Mouse (Mus musculus) 3T3-L1 (cell line): ENCODE data around the gene Erbin.

ENCODE experiments used
- DNase-seq: peaks from one replicate; pipeline ENCODE4 v3.0.0-alpha.2; 2015; ENCODE audit warnings: low read depth, low spot score

Erbin gene

DNA sequence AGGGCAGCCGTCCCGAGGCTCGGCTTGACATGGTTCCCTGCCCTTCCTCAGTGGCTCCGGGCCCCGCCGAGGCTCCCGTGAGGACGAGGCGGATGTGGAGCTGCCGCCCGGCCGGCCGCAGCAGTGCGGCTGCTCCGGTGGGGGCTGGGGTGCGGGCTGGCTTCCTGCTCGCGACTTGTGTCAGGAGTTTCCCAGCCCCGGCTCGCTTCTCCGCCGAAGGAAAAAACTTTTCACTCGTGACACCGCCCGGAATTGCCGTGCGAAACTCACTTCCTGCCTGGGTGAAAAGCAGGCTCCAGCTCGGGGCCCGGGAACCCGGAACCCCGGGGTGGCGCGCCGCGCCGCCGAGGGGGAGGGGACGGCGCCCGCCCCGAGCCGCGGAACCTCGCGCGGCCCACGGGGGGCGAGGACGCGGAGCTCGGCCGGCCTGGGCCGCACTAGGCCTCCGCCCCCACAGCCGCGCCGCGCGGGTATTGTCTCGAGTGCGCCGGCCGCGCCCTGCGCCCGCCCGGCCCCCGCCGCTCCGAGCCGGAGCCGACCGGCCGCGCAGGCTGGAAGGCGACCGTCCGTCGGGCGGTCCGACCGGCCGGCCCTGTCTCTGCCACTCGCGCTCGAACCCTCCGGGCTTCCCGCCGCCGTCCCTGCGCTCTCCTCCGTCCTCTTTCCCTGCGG, at the start of gene Erbin:
Gene Erbin (minus strand): TSS at position 254 of the 672 bp plus-strand sequence.
- peak; percentile 78 for DNase-seq

GRCm38 (mm10) chr13:103969912-103970311, 49.6 kb upstream of the Erbin start:
- no peak for DNase-seq

- DNase-seq, result no peak
Observed at GRCm38 (mm10) chr13:103967987-103968386, 47.7 kb upstream of the Erbin start.

DNA sequence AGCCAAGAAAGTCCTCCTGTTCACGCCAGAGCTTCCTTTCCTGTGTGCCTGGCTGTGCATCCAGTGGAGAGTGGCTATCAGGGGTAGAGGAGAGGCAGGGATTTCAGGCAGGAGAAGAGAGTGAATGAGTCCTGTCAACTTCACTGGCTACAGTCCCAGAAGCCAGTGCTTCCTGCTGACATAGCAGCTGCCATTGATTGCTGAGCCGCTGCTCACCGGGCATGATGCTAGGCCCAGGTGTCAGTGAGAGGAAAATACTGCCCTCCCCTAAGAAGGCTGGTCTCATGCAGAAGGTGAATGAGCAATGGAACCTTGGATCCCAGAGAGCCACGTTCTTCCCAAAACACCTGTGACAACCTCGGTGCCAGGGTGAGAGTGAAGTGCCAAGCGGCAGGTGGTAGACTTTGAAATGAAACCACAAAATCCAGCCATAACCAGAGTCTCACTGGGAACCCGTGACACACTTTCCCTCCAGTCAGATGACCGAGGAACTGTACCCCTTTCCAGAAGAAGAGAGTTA, 46.4 kb upstream of the Erbin start:
- DNase-seq, result peak; percentile 13

DNA sequence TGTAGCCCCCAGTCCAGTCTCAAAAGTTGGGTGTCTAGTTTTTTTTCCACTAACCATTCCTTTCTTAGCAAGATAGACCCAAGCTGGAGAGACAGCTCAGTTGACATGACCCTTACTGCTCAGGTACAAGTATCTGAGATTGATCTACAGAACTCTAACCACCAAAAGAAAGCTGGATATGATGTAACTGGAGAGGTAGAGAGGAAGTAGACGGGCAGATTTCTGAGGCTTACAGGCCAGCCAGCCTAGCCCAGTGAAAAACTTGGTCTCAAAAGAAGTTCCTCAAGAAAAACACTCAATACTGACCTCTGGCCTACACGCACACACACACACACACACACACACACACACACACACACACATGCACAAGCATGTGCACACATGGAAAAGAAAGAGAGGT, 44.9 kb upstream of the Erbin start:
- no peak for DNase-seq

DNA sequence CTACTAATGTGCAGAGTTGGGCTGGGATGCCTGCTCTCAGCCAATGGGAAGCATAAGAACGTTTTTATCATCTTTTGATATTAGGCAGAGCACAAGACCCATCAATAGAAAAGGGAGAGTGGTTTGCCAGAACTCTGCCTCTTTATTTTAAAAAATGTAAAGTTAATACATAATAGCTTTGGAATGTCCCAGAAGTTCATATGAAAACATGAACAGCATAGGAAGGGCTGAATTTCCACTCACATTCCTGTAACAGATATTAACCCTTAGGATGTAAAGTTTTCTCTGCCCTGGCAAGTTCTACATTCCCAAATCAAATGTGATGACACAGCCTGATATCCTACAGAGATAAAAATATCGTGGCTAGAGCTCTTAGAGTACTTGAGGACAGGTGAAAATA, 42.8 kb upstream of the Erbin start:
- DNase-seq, result peak; percentile 56

GRCm38 (mm10) chr13:103959841-103960240, 39.5 kb upstream of the Erbin start:
- peak; percentile 60 for DNase-seq

- DNase-seq, result no peak
Observed at GRCm38 (mm10) chr13:103958607-103959123, 38.4 kb upstream of the Erbin start.

- no peak for DNase-seq
Observed at GRCm38 (mm10) chr13:103957175-103957940, 37.0 kb upstream of the Erbin start.

- no peak for DNase-seq
Observed at GRCm38 (mm10) chr13:103955652-103956051, 35.3 kb upstream of the Erbin start.

GRCm38 (mm10) chr13:103951393-103951792, 31.1 kb upstream of the Erbin start:
- DNase-seq, result no peak

- DNase-seq, result no peak
Observed at GRCm38 (mm10) chr13:103940796-103941195, 20.5 kb upstream of the Erbin start.

- no peak for DNase-seq
Observed at GRCm38 (mm10) chr13:103924586-103924985, 4.3 kb upstream of the Erbin start.

DNA sequence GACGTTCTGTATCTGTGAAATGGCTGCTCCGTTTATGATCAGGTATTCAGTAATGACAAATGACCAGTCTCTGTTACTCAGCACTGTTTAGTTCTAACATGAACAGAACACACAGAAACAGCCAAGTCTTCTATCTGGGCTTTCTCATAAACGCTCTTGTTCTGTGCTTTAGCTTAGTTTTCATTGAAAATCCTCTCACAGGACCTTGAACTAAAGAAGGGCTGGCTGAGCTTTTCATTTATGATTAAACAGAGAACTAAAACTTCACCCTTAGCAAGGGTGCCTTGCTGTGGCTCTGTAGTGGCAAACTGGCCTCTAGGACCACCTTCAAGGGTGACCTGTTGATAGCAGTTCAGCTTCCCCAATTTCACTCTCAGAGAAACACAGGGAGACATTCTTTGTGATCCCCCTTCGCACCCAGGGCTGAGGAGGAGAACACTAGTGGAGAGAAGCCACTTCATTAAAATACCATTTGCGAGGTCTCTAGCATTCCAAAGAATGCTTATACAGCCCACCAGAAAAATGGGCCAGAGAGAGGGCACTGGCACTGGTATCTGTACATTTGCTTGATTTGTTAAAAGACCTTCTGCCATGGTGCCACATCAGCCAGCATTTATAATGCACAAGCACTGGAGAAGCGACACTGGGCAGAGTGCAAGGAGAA, 3.2 kb upstream of the Erbin start:
- DNase-seq, result no peak

DNA sequence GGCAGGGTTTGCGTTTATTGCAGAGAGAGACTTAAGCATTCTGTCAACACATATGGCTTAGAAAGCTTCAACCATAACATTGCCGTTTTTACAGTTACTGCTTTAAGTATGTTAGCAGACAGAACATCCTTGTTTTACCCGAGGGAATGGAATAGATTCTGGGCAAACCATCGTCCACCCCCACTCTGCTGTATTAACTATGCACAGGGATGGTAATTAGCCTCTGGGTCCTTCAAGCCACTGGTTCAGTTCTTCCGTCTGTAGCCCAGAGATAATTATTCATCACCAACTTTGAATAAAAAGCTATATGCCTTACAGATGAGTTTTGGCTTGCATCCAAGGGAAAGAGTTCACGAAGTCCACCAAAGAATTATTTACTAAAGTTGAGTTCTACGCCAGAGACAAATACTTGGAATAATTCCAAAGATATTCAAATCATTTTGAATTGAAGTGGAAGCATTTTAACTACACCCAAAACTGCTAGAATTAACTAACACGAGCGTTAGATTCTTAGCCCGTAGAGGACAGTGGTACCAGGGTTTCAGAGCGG, 1.6 kb upstream of the Erbin start:
- DNase-seq, result no peak

DNA sequence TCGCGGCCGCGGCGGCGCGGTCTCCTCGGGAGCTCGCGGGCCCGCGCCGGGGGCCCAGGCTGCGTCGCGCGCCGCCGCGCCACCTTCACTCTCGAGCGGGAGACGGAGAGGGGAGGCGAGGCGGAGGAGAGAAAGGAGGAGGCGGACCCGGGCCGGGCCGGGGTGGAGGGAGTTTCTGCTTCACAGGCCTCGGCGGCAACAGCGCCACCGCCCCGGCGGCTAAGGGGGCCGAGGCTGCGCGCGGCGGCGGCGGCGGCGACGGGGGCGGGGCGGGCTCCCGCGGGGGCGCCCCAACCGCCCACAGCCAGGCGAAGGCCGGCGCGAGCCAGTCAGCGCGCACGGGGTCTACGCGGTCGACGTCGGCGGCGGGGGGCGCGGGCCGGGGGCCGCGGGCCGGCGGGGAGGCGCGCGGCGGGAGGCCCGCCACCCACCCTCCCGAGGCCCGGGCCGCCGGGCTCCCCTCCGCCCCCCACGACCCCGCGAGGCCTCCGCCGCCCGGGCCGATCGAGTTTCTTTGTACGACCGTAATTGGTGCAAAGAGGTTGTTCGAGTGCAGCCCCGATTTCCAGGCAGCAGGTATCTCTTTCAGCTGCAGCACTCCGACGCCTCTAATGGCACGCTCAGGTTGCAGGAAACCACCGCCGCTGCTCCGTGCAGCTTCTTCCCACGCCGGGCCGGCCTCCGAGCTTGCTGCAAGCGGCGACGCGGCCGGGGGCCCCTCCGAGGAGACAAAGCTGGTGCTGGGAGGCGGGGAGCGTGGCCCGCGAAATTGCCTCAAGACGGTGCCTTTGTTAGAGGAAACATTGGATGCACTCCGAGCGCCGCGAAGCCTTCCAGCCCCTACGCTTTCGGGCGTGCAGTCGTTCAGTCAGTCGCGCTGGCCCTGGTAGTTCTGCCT, 868 bp upstream of the Erbin start:
- peak; percentile 75 for DNase-seq

GRCm38 (mm10) chr13:103919956-103920260, 406 bp downstream of the Erbin start:
- DNase-seq, result no peak

GRCm38 (mm10) chr13:103919234-103919955, 919 bp downstream of the Erbin start:
- DNase-seq, result peak; percentile 49

DNA sequence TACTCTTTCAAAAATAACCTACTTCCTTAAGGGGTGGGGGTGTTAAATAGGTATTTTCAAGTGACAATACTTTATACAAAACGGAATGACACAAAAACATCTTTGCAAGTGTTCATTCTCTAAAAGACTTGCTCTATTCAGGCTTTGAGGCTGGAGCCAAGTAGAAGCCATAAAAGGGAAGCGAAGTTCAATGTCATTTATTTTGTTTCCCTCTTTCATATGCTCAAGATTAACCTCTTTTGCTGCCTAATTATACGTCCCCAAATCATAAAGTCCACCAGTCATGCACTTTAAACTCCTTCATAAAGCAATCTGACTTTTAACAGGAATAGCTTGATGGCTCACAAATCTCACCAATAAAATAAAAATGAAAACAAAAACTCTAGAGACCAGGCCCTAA, 1.9 kb downstream of the Erbin start:
- no peak for DNase-seq

GRCm38 (mm10) chr13:103914114-103914736, 6.1 kb downstream of the Erbin start:
- DNase-seq, result no peak
